Mouse (Mus musculus) cerebellum, postnatal 4 days (tissue): ENCODE measurements at regions not wholly inside any gene's neighbourhood (a gene's known extent, or its start where the extent isn't known, plus 50 kb on each side); places are given as distances from the start of the nearest gene placed in this dataset.
A peak's percentile ranks its signal among the peaks of the same experiment; 100 is the strongest.

Experiments used
- DNase-seq, 2 experiments: peaks; one replicate each; pipeline ENCODE4 v3.0.0; 2022; ENCODE audit warnings: low spot score in 2 of 2, mixed read lengths in 1 of 2

DNA sequence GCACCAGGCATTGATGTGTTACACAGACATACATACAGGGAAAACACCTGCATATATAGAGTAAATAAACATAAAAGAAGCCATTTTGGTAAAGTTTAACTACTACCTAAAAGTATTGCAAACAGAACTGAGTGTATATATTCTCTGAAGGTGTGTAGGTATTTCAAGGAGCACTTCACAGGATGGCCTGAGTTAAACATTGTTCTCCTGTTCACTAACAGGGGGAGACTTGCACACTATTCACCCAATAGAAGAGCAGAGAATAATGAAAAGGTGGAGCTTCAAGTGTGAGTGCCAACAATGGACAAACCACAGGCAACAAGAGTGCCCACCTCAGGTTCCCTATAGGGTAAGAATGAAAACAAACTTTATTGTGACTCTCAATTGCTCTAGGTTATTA lies 347.7 kb downstream of the Oca2 start:
- DNase-seq = no peak

DNA sequence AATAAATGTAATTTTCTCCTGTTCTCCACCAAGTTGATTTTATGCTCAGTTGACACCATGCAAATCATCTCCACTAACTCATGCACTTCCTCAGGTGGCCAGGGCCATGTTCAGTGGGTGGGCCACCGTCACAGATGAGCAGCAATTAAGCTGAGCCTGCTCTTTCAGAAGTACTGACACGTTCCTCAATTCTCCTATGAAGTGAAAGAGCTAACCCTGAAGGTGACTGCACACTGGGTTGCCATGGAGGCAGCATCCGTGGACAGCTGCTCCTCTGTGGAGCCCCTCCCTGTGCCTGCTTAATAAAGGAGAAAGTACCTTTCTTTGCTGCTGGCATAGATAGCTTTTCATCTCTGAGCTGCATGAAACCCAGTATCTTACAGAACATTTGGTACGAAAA lies 351.3 kb downstream of the Oca2 start:
- DNase-seq = peak in 1 of 2 experiments; percentile 10

DNA sequence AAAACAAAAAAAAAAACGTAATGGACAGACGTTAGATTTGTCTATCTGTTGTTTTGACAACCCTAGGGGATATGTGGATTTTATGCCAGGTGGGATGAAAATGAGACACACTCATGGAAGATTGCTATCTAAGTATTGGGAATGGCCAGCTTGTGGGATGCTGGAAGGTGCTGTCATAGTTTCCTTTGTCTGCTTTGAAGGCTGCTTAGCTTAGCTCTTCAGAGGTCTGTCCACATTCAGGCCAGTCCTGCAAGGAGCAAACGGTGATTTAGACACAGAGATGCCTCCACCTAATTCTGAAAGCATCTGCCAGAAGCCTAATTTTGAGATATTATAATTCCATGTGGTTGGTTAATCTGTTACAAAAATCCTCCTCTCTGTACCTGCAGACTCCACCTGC lies 351.8 kb downstream of the Oca2 start:
- no peak for DNase-seq

DNA sequence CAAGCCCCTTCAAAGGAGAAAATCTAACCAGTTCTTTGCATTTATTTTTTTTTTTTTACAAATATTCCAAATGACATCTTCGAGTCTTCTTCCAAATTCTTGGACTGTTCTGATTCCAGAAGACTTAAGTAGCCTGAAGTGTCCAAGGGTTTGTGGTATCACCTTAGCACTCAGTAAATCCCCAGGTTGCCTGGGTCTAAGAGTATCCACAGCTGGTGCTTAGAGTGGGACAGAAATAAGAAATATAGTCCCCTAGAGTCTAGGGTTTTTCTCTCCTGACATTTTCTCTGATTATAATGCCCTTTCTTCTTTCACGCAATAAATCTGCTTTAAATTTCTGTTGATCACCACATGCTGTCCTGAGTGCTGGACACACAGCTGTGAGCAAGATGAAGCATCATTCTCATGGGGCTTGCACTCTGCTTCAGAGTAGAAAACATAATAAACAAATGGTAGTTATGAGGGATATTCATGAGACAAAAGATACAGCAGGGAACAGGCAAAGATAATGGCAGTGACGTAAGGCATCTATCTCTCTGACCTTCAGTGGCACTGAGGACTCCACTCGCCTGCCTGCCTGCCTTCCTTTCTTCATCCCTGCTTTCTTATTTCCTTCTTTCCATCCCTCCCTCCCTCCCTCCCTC lies 358.5 kb downstream of the Oca2 start:
- no peak for DNase-seq
